Mouse (Mus musculus) stomach, embryonic 15.5 days (tissue): ENCODE results near the gene Epb41l3. TPM values are rescaled to one million over a fixed set of nuclear protein-coding genes. Genes with fewer than 3 reads are reported as not detected.

Experiments
- ATAC-seq: fragments of 200-750 bp; cut with Nextera tagmentation; 2 replicates; pipeline ENCODE4 v1.8.0; 2017; ENCODE audit warnings: low read depth, moderate number of reproducible peaks, moderate TSS enrichment; ENCODE audit not compliant: insufficient read depth, low FRiP score
- H3K27ac ChIP-seq: fragments of 300-500 bp; sonication (generic); 2 replicates; pipeline ENCODE4 v1.5.1; 2015; ENCODE audit warnings: mild to moderate bottlenecking, inconsistent platforms
- H3K27me3 ChIP-seq: fragments of 300-500 bp; sonication (generic); replicated peaks from 2 replicates; pipeline ENCODE4 v1.6.1; 2015; ENCODE audit warnings: inconsistent platforms
- H3K36me3 ChIP-seq: fragments of 300-500 bp; sonication (generic); 2 replicates; pipeline ENCODE4 v1.6.1; 2015; ENCODE audit warnings: inconsistent platforms
- H3K4me1 ChIP-seq: fragments of 300-500 bp; sonication (generic); 2 replicates; pipeline ENCODE4 v1.6.1; 2015; ENCODE audit warnings: inconsistent platforms
- H3K4me2 ChIP-seq: fragments of 300-500 bp; sonication (generic); 2 replicates; pipeline ENCODE4 v1.6.1; 2015; ENCODE audit warnings: mild to moderate bottlenecking, inconsistent platforms
- H3K4me3 ChIP-seq: fragments of 300-500 bp; sonication (generic); replicated peaks from 2 replicates; pipeline ENCODE4 v1.5.1; 2015; ENCODE audit warnings: inconsistent platforms
- H3K9ac ChIP-seq: fragments of 300-500 bp; sonication (generic); 2 replicates; pipeline ENCODE4 v1.6.1; 2015; ENCODE audit warnings: inconsistent platforms
- H3K9me3 ChIP-seq: fragments of 300-500 bp; sonication (generic); 2 replicates; pipeline ENCODE4 v1.6.1; 2016; ENCODE audit warnings: inconsistent platforms
- WGBS: fragments of 180-500 bp; shearing (Covaris S2); methylation state at CpG from one replicate; pipeline ENCODE4 v1.1.7; 2015; 5-methylcytosine and 5-hydroxymethylcytosine counted together
- polyA plus RNA-seq: library from polyadenylated mRNA; unstranded; fragments of >200 nt; fragmentation: Nextera tagmentation; extraction: Ambion mirVana; gene quantifications from 2 replicates; pipeline ENCODE4 v1.2.1, GENCODE M21; 2015

The Epb41l3 gene
- polyA plus RNA-seq, 1 experiment from 2014 or later: 57.2 TPM

DNA sequence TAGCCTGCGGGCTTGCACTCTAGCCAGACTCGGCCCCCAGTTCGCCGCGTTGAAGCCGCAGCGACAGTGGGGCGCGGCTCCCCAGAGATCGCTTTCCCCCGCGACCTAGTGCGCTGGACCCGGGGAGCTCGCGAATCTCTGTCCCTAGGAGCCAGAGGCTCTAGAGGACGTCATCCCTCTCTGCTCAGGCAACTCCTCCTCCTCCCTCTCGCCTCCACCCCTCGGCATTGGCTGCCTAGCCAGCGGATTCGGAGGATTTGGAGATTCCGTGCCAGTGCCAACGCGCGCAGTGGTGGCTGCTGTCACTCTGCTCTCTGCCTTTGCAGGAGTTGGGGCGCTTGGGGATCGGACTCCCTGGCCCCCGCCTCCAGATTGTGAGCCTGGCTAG, 749 bp downstream of the Epb41l3 start:
- peaks cover 10% of the 10 kb centered on the region; the same call in 1 of the 2 replicates for H3K4me1 ChIP-seq
- no peaks in the 10 kb centered on the region for H3K9me3 ChIP-seq
- peaks cover 24% of the 10 kb centered on the region; the same call in 1 of the 2 replicates for H3K27me3 ChIP-seq
- peak overlapping the region; percentile 48 for H3K4me3 ChIP-seq
- peak overlapping the region; percentile 93 for H3K4me2 ChIP-seq
- no peak; the same call in 1 of the 2 replicates for ATAC-seq
- no peak overlapping the region for H3K27ac ChIP-seq
- peak overlapping the region; percentile 23; the same call in 1 of the 2 replicates for H3K9ac ChIP-seq
- WGBS: under 1% methylated on average over 28 of the region's 28 CpGs
- no peaks in the 10 kb centered on the region for H3K36me3 ChIP-seq

GRCm38 (mm10) chr17:69076747-69077543, 1.5 kb downstream of the Epb41l3 start:
- WGBS: 2% methylated on average over 25 of the region's 25 CpGs
- H3K4me2 ChIP-seq: peak overlapping the region; percentile 93
- H3K27ac ChIP-seq: no peak overlapping the region
- H3K36me3 ChIP-seq: no peaks in the 10 kb centered on the region
- no peak for ATAC-seq
- peaks cover 24% of the 10 kb centered on the region; the same call in 1 of the 2 replicates for H3K27me3 ChIP-seq
- H3K4me3 ChIP-seq: peak overlapping the region; percentile 48
- no peaks in the 10 kb centered on the region for H3K9me3 ChIP-seq
- no peak overlapping the region for H3K9ac ChIP-seq
- H3K4me1 ChIP-seq: peaks cover 10% of the 10 kb centered on the region; the same call in 1 of the 2 replicates

DNA sequence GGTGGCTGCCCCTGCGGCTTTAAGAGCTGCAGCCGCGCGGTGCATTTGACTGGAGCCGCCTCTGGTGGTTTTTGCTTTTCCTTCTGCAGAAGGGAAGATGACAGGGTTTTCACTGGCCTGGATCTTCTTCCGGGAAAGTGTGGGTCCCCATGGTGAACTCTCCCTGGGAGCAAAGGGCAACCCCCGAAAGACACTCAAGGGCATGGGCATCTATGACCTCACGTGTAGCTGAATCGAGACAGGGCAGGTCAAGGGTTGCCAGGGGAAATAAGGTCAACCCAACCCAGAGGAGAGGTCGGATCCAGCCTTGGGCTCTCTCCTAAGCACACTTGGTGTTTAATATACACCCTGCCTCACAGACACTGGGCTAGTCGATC, 2.0 kb downstream of the Epb41l3 start:
- H3K4me3 ChIP-seq: peak overlapping the region; percentile 48
- no peaks in the 10 kb centered on the region for H3K9me3 ChIP-seq
- H3K27ac ChIP-seq: no peak overlapping the region
- H3K4me1 ChIP-seq: peaks cover 10% of the 10 kb centered on the region; the same call in 1 of the 2 replicates
- H3K36me3 ChIP-seq: no peaks in the 10 kb centered on the region
- peak overlapping the region; percentile 93 for H3K4me2 ChIP-seq
- H3K27me3 ChIP-seq: peaks cover 24% of the 10 kb centered on the region; the same call in 1 of the 2 replicates
- no peak for ATAC-seq
- no peak overlapping the region for H3K9ac ChIP-seq
- 17% methylated on average over 11 of the region's 11 CpGs for WGBS

DNA sequence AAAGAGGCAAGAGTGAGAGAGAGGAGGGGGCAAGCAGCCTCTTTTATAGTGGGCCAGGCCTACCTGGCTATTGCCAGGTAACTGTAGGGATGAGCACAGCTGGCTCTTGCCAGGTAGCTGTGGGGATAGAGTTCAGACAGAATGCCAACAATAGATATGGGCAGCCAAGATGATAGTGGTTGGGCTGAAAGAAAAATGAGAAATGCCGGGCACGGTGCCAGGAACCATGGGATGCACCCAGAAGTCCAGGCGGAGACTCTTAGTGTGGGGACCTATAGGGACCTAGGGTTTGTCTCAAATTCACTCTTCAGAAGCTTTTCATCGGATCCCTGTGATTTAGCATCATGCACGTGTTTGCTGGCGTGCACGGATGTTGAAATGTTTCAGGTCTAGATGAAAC, 6.8 kb downstream of the Epb41l3 start:
- 82% methylated on average over 7 of the region's 7 CpGs for WGBS
- H3K9ac ChIP-seq: no peak overlapping the region
- no peaks in the 10 kb centered on the region for H3K36me3 ChIP-seq
- no peak overlapping the region for H3K4me3 ChIP-seq
- ATAC-seq: no peak
- H3K27me3 ChIP-seq: peaks cover 7% of the 10 kb centered on the region; the same call in 1 of the 2 replicates
- no peaks in the 10 kb centered on the region for H3K4me1 ChIP-seq
- no peaks in the 10 kb centered on the region for H3K9me3 ChIP-seq
- no peak overlapping the region for H3K27ac ChIP-seq
- H3K4me2 ChIP-seq: no peak overlapping the region

DNA sequence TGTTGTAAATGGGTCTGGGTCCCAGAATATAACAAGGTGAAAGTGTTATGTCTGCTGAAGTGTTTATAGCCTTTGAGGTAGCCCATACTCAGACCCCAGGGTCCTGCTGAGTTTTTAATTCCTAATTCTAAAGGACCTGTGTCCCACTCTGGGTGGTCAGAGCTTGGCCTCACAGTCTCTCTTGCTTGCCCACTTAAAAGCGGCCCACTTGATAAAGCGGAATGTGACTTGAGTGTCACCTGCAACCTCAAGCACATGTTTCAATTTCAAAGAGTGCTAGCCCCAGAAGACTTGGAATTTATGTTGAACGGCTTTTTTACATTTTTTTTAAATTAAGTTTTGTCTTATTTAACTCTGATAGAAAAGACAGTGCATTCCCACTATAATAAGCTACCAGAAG, 16.1 kb downstream of the Epb41l3 start:
- Histone ChIP-seq H3K4me1 (no peaks in the 10 kb centered on the region), H3K36me3 (no peaks in the 10 kb centered on the region), H3K27me3 (no peaks in the 10 kb centered on the region), H3K9ac (no peak overlapping the region), H3K9me3 (no peaks in the 10 kb centered on the region), H3K4me2 (no peak overlapping the region), H3K4me3 (no peak overlapping the region), H3K27ac (no peak overlapping the region)
- no peak for ATAC-seq
- 82% methylated on average over 3 of the region's 3 CpGs for WGBS

DNA sequence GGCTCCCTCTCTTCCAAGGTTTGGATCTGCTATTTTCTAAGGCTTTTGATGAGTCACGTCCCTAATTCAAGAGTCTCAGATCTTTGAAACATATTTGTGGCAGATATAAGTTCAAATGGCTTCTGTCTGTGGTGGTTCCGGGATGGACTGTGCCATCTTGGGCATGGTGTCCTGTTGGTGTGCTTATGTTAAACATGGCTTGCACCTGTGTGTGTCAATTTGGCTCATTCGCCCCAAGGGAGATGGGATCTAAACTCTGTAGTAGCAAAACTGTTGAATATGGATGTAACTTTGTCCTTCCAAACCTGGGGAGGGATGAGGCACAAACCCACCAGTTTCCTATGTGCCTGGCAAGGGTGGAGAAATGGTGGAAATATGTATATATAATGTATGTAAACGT, 21.6 kb downstream of the Epb41l3 start:
- Histone ChIP-seq H3K4me1 (no peaks in the 10 kb centered on the region), H3K9me3 (no peaks in the 10 kb centered on the region), H3K4me3 (no peak overlapping the region), H3K27me3 (no peaks in the 10 kb centered on the region), H3K4me2 (no peak overlapping the region), H3K36me3 (no peaks in the 10 kb centered on the region), H3K9ac (no peak overlapping the region), H3K27ac (no peak overlapping the region)
- 86% methylated on average over 4 of the region's 4 CpGs for WGBS
- ATAC-seq: no peak

- no peak for ATAC-seq
- Histone ChIP-seq H3K9me3 (no peaks in the 10 kb centered on the region), H3K27ac (no peak overlapping the region), H3K4me2 (no peak overlapping the region), H3K9ac (no peak overlapping the region), H3K4me1 (no peaks in the 10 kb centered on the region), H3K4me3 (no peak overlapping the region), H3K27me3 (no peaks in the 10 kb centered on the region), H3K36me3 (no peaks in the 10 kb centered on the region)
- WGBS: 61% methylated on average over 7 of the region's 7 CpGs
Measured at GRCm38 (mm10) chr17:69097955-69098354, 22.5 kb downstream of the Epb41l3 start.

- Histone ChIP-seq H3K4me1 (no peaks in the 10 kb centered on the region), H3K4me2 (no peak overlapping the region), H3K9ac (no peak overlapping the region), H3K4me3 (no peak overlapping the region), H3K36me3 (no peaks in the 10 kb centered on the region), H3K9me3 (no peaks in the 10 kb centered on the region), H3K27me3 (no peaks in the 10 kb centered on the region), H3K27ac (no peak overlapping the region)
- no peak for ATAC-seq
- WGBS: 70% methylated on average over 8 of the region's 8 CpGs
Measured at GRCm38 (mm10) chr17:69103326-69103725, 27.8 kb downstream of the Epb41l3 start.

DNA sequence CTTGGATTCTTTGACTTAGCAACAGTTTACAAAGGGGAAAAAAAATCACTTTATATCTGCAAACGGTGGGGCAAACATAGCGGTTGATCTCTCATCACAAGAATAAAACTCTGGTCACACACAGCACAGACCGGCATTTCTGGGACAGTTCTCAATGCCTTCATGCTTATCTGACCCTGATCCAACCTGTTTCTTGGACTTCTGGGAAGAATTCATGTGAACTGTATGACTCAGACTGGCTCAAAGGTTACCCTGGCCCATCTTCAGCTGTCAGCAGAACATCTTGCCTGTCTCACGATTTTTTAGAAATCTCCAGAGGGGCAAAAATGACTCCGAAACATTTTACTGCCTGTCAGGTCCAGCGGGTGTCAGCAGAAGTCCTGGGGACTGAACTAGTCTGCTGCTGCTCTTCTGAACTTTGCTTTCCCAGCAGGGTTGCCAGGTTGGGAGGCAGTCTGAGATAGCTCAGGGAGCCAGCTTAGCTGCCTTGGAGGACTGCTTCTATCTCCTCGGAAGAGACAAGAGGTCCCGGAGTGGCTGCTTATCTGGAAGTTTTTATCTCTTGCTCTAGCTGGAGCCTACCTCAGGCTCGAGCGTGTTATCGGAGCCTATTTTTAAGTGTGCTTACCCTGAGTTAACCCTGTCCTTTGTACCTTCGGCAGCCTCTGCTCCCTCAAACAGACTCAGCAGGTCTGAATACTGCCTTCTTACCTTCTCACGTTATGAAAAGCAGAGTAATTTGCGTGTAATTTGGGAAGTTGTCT, 29.7 kb downstream of the Epb41l3 start:
- no peak overlapping the region for H3K27ac ChIP-seq
- H3K4me3 ChIP-seq: no peak overlapping the region
- 37% methylated on average over 14 of the region's 14 CpGs for WGBS

GRCm38 (mm10) chr17:69105799-69106401, 30.4 kb downstream of the Epb41l3 start:
- 28% methylated on average over 5 of the region's 5 CpGs for WGBS
- Histone ChIP-seq H3K36me3 (no peaks in the 10 kb centered on the region), H3K4me1 (no peaks in the 10 kb centered on the region), H3K4me3 (no peak overlapping the region), H3K27me3 (no peaks in the 10 kb centered on the region), H3K9me3 (no peaks in the 10 kb centered on the region), H3K27ac (no peak overlapping the region), H3K4me2 (0 out of 2 replicates have a peak overlapping the region, but pooled peaks have one; percentile 10), H3K9ac (no peak overlapping the region)
- ATAC-seq: no peak

More for the DNA sequence above, 29.7 kb downstream of the Epb41l3 start:
- ATAC-seq: no peak
- Histone ChIP-seq H3K4me2 (0 out of 2 replicates have a peak overlapping the region, but pooled peaks have one; percentile 10), H3K9me3 (no peaks in the 10 kb centered on the region), H3K9ac (no peak overlapping the region), H3K27me3 (no peaks in the 10 kb centered on the region), H3K4me1 (no peaks in the 10 kb centered on the region), H3K36me3 (no peaks in the 10 kb centered on the region)

DNA sequence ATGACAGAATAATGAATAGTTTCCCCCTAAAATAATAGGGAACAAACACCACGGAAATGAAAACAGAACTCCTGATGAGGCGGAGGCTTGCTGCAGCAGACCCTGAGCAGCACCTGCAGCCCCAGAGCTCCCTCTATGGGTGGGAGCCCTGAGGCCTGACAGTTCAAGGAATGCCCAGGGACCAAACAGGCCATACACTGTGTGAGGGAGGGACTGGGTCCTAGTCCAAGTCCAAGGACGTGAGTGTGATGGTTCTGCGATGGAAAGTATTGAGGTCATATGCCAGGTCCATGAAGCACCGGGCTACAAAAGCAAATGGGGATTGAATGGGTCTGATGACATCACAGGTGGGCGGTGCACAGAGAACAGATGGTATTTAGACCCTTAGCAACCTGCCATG, 33.7 kb downstream of the Epb41l3 start:
- Histone ChIP-seq H3K9me3 (no peaks in the 10 kb centered on the region), H3K4me1 (no peaks in the 10 kb centered on the region), H3K36me3 (no peaks in the 10 kb centered on the region), H3K4me2 (no peak overlapping the region), H3K27me3 (no peaks in the 10 kb centered on the region), H3K27ac (no peak overlapping the region), H3K9ac (no peak overlapping the region), H3K4me3 (no peak overlapping the region)
- WGBS: 56% methylated on average over 6 of the region's 6 CpGs
- no peak for ATAC-seq

DNA sequence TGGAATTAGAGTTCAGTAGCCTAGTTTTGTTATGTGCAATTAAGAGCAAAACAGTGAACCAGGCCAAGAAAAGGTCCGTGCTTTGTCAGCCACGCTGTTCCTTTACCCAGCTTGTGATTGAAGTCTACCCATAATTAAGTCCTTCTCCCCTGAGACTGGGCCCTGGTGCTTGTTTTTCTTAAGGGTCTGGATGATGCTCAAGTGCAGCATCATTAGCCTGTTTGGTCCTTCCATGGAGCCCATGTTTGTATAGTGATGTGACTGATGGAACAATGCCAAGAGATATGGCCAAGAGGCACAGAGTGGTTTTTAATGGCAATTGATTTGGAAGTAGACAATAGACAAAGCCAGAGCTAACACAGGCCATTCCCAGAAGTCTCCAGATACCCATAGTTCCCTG, 36.7 kb downstream of the Epb41l3 start:
- H3K9me3 ChIP-seq: no peaks in the 10 kb centered on the region
- 65% methylated on average over 2 of the region's 2 CpGs for WGBS
- H3K9ac ChIP-seq: no peak overlapping the region

More for the DNA sequence above, 36.7 kb downstream of the Epb41l3 start:
- no peak overlapping the region for H3K4me3 ChIP-seq
- H3K4me2 ChIP-seq: no peak overlapping the region
- no peaks in the 10 kb centered on the region for H3K4me1 ChIP-seq
- no peak for ATAC-seq
- no peak overlapping the region for H3K27ac ChIP-seq
- H3K36me3 ChIP-seq: no peaks in the 10 kb centered on the region
- H3K27me3 ChIP-seq: no peaks in the 10 kb centered on the region
